Mouse (Mus musculus) embryo, embryonic 9.5 days (tissue): ENCODE data around the gene Pxmp2.

Source experiments
- DNase-seq: peaks from one replicate; pipeline ENCODE4 v3.0.0-alpha.2; 2017; ENCODE audit errors: extremely low spot score

Pxmp2 gene

DNA sequence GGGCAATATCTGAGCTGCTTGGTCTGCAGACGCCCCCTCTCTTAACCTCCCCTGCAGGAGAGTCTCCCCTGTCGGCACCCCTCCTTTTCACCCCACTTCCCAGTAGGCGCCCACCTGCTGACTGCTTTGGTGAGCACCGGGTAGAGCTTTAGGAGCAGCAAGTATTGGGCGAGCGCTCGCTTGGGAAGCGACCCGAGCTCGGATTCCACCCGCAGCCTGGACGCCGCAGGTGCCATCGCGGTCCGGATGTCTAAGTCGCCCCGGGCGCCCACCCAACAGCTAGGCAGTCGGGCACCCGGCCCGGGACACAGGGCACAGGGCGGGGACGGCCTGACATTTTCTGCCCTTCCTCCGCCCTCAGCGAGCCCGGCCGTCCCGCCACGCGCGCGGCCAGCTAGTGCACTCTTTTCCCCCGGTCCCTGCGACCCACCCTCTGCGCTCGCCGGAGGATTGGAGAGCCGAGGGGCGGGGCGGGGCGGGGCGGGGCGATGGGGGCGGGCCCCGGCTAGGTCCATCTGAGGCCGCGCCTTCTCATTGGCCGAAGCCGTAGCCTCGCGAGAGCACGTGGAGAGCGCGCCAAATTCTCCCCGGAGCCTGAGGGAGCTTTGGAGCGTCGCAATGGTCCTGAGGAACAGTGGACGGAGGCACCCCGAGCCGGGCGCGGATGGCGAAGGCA is at the start of gene Pxmp2, which contains the start of gene Pole:
Gene Pxmp2, minus strand, starts transcription at position 417 of the 676 bp plus-strand sequence.
Gene Pole, plus strand, starts transcription at position 537 of the 676 bp plus-strand sequence.
- peak; percentile 96 for DNase-seq

DNA sequence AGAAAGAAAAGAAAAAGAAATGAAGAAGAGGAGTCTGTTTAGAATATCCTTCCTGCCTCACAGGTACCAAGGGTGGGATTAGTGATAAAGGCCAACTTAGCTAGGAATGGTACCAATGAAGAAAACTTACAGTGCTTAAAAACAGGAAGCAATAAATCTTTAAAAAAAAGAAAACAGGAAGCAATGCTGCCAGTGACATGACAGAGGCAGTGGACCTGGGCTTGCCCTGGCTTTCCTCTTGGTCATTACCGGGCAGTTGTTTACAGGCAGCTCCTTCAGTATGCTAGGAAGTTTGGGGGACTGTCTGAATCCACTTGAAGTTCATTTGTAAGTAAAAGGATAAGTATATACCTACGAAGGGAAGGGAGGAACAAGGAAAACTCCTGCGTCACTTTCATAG is 44.5 kb upstream of the Pxmp2 start:
- no peak for DNase-seq

DNA sequence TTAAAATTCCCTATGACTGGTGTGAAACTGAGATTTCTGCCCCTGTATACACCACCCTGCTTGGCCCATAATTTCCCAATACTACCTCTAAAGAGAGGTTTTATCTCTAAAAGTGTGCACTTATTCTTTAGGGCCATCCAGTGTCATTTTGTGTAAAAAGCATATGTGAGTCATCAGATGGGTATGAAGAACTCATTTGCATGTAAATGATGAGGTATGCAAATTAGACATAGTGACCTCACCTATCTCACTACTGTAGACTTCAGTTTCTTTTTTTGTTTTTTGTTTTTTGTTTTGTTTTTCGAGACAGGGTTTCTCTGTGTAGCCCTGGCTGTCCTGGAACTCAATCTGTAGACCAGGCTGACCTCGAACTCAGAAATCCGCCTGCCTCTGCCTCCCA is 27.1 kb upstream of the Pxmp2 start:
- DNase-seq, result no peak

DNA sequence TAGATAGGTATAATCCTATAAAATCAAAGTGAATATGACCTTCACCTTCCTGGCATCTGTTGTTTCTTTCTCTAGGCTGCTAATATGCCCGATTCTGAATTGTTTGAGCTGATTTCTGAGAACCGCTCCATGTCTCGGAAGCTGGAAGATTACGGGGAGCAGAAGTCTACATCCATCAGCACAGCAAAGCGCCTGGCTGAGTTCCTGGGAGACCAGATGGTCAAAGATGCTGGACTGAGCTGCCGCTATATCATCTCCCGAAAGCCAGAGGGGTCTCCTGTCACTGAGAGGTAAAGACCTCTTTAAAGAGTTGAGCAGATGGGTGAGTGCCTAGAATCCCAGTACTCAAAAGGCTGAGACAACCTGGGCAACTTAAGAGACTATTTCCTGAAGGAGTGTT is 22.9 kb upstream of the Pxmp2 start:
- no peak for DNase-seq

DNA sequence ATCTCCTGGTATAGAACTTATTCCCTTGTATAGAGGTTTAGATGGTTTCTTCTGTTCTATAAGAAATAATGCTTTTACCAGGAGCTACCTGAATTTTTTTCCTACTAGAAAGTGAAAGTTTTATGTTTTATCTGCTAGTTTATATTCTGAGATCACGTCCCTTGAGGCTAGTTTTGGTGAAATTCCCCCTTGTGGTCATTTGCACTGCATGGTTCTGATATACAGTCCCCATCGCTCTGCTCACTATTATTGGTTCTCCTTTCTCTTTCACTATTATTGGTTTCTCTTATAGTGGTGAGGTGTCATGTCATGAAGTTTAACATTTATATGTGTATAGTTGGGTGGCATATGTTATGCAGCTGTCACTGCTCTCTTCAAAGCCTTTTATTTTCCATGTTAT is 14.6 kb upstream of the Pxmp2 start:
- DNase-seq, result no peak

DNA sequence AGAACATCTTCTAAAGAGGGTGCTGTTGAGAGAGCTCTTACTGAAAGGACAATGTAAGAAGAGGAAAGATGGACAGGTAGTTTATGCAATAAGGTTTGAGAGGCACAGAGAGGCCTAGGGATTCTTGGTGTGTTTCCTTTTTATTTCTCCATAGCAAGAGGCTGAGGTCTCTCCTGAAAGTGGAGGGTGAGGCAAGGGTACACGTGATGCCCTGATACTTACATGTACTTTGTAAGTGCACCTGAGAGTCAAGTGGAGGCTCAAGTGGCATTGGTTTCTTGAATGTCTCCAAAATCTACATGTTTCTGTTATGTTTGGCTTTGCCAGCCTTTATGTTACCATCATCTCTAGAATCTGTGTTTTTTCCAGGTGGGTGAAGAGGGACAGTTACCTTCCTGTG is 10.7 kb upstream of the Pxmp2 start:
- DNase-seq, result no peak

DNA sequence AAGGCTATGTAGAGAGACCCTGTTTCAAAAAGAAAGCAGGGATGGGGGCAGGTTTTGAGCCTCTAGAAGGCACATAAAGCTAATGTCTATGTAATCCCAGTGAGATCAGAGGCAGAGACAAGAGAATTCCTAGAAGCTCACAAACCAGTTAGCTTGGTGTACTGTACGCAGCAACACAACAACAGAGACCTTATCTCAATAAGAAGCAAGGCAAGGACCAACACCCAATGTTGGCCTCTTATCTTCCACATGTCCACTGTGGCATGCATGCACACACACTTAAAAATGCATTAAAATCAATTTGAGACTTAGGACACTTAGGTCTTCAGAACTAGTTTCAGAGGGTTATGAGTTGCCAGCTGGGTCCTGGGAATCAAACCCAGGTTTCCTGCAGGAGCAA is 5.7 kb upstream of the Pxmp2 start:
- no peak for DNase-seq

DNA sequence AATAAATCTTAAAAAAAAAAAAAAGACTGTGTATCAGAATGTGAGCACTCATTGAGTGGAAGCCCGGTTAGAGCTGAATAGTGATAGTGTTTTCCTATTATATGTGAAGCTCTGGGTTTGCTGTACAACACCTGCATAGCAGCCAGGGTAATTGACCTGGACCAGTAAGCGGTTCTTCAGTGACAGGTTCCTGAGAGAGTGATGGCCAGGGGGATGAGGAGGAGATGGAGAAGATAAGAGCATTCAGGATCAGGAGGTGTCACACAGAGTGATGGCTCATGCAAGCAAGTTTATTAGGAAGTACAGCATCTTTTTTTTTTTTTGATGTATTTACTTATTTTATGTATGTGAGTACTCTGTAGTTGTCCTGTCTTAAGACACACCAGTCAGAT is 1.1 kb upstream of the Pxmp2 start:
- DNase-seq, result no peak

DNA sequence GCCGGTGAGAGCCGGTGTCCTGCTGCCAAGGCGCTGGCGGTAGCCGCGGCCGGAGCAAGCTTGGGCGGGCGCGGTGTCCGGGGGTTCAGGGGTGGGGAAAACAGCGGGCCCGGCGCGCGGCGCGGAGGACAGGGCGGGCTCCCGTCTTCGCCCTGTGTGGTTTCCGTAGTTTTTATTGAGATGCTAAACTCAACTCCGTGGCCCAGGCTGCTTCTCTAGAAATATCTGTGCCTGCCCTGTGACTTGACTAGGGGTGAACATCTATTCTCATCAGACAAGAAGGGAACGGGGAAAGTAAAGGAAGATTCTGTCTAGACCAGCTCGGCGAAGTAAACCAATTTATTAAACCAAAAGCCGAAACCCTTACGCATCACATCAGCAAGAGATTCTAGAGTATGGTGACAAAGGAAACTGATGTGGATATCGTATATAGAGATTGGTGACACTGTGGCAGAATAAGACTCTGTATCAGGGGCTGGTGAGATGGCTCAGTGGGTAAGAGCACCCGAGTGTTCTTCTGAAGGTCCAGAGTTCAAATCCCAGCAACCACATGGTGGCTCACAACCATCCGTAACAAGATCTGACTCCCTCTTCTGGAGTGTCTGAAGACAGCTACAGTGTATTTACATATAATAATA is 579 bp upstream of the Pxmp2 start:
- no peak for DNase-seq

DNA sequence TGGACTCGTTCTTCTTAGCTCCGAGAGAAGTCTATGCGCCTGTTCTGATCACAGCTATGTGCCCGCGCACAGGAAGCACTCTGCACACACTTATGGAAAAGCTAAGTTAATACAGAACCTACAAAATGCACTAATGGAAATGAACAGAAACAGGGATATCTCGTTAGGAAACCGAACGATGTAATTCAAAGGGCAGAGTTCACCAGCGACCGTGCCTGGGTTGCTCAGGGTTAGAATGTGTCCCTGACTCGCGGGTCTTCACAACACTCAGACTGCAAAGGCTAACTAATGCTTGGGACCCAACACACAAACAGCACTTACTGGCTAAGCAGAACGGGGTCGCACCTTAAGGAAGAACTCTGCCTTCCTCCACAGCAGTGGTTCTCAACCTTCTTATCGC is 830 bp downstream of the Pxmp2 start:
- DNase-seq, result peak; percentile 24

DNA sequence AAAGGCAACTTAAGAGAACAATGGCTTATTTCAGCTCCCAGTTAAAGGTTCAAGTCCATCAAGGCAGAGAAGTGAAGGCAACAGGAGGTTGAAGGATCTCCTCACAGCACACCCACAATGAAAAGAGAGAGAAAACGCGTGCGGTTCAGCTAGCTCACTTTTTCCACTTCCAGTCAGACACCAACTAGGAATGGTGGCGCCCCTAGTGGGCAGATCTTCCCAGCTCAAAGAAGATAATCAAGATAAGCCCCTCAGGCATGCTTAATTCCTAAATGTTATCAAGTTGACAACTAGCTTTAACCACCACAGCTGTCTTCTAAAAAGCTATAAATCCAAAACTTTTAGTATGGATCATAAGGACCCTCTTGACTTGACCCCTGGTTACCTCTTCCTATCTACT is 1.4 kb downstream of the Pxmp2 start:
- peak; percentile 70 for DNase-seq

DNA sequence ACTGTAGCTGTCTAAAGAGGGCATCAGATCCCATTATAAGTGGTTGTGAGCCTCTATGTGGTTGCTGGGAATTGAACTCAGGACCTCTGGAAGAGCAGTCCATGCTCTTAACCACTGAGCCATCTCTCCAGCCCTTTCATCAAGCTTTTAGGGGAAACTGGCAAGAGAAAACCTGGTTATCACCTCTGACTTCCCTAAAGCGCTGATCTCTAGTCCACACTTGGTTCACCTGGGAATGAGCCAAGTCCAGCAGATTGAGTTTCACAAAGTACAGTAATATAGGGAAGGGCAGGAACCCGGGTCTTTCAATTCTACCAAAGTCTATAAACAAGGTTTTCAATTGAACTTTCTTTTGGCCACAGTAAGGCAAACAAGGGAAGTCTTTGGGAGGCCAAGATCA is 4.0 kb downstream of the Pxmp2 start:
- no peak for DNase-seq

DNA sequence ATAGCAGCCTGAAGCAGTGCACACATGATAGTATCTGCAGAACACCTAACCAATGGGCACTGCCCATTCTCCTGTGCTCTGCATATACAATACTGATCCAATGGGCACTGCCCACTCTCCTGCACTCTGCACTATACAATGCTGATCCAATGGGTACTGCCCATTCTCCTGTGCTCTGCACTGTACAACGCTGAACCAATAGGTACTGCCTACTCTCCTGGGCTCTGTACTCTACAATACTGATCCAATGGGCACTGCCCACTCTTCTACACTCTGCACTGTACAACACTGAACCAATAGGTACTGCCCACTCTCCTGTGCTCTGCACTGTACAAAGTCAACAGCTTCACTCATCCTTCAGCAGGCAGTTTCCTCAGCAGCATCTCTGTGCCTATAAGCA is 9.1 kb downstream of the Pxmp2 start:
- DNase-seq, result no peak

DNA sequence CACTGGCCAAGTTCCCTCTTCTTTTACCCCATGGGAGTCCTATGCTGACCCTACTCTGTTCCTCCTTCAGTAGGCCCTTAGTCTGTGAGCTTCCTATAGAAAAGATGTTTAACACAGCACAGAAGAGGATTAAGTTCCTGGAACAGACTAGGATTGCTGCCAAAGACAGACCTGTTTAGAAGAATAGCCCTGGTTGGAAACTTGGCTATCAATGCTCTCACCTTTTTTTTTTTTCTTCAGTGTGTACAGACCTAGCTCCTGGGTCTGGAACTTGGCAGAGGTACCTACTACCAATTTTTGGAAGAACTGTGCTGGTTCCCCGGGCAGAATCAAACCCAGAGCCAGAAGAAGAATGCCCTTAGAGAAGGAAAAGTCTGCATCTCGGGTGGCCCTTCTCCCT is 9.6 kb downstream of the Pxmp2 start:
- DNase-seq, result no peak

DNA sequence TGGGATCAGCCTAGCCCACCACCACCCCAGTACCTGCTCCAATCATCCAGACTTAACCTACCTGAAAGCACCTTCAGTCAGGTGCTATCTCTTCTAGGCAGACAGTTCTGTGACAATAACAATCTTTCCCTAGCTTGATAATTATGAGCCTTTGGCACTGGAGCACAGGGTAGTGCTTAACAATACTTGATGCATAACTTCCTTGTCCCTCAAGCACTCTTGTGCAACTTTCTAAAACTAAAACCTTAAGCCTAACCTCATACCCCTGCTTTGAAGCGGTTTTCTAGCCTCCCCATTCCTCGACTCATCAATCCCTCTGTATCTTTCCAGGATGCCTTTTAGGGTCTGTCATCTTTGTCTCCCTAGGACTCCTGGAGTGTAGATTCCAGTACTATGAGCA is 11.1 kb downstream of the Pxmp2 start:
- no peak for DNase-seq

DNA sequence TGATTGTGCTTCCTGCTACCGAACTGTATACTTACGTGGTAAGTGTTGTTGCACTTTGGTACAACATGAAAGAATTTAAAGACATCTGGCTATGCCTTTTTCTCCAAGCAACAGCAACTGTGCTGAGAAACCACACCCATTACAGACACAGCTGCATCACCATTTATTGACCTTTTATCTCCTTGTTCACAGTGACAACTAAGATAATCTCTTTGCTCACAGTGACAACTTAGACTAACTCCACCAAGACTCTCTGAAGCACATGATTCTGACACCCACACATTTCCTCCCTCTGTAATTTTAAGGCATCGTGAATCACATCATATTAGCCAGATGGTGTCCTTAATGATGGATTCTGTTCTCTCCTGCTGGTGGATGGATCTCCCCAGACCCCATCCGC is 11.8 kb downstream of the Pxmp2 start:
- DNase-seq, result no peak

DNA sequence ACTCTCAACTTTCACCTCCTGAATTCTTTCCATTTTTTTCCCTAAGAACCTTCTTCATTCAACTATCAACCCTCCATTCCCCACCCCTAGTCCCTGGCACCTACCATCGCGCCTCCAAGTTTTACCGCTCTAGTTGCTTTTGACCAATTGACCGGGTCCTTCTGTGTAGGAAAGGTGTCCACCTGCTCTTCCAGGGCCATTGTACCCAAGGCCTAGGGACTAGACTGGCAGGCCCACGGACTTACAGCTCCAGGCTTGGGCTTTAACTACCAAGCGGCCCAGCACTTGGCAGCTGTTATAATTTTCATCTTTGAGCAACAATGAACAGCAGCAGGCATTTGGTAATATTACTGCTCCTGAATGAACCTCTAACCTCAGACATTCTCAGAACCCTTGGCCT is 15.7 kb downstream of the Pxmp2 start:
- DNase-seq, result no peak

DNA sequence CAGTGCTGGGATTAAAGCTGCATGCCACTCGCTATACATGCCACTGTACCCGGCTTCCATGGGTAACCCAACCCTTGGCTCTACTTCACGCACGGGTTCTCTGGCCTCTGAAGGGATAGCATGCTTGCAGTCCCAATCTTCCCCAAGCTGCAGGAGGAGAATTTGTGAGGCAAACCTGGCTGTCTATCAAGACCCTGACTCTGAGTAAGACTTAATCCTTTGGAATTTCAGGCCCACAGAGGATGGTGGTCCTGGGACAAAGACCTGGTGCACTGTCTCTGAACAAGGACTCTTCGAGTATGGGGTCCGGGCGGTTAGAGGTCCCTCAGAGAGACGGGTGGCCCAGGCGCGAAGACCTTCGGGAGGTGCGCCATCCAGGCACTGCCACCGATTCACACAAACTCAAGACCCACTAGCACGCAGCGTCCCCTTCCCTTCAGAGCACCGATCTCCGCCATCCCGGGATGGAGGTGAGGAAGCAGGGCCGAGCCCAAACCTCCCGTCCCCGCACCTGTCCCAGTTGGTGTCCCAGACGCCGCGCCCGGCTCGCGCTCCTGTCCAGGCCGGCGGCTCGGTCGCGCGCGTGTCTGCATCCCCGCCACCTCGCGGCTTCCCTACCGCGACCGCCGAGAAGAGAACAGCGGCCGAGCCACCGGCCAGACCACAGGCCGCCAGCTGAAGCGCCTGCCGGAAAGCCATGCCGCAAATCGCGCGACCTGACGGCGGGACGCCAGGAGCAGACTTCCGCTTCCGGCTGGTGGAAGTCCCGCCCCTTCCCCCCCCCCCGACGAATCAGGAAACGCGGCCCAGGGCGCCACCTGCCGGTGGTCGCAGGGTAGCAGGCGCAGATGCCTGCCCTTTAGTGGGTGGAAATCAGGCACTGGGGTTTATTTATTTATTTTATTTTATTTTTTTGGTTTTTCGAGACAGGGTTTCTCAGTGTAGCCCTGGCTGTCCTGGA is 16.6 kb downstream of the Pxmp2 start, which contains the start of gene Pgam5:
Gene Pgam5, minus strand, starts transcription at position 773 of the 961 bp plus-strand sequence.
- peak; percentile 92 for DNase-seq

DNA sequence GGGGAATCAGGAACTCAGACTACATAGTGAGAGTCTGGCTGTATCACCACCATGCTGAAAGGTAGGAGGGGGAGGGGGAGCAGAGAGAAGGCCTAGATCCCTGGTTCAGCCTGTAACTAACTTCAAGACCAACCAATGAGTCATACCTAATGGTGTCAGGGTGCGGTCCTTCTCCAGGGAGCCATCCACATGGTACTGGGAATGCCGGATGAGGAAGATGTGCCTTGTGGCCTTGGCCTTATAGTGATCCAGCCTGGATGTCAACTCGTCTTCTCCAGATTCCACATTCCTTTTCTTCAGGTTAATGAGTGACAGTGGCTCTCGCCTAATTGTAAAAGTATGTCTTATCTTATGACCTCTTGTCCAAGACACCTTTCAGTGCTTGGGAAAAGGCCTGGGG is 19.0 kb downstream of the Pxmp2 start:
- DNase-seq, result no peak

DNA sequence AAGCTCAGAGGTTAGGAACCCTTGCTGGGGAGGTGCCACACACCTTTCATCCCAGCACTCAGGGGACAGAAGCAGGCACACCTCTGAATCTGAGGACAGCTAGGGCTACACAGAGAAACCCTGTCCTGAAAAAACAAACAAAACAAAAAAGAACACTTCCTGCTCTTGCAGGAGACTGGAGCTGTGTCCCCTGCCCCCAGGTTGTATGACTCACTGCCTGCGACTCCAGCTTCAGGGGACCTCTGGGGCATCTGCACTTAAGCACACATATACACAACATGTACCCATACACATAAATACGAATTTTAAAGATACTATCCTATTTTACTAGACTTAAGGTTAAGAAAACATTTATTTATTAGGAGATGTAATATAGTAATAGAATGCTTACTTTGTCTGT is 41.9 kb downstream of the Pxmp2 start:
- DNase-seq, result no peak

DNA sequence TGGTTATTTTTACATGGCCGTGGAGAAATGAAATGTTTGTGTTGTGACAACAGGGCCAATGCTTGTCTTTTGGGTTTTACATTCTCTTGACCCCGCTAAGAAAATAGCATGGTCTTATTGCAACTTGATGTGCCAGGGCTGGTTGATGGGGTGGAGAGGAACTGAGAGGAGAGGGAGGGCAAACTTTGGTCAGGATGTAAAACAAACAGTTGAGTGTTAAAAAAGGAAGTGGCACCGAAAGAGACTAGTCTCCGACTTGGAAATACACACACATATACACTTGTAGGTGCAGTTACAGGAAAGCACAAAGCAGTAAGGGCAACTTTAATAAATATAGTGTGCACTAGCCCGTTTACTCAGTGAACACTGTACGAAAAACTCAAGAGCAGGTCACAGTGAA is 53.6 kb downstream of the Pxmp2 start:
- DNase-seq, result no peak

DNA sequence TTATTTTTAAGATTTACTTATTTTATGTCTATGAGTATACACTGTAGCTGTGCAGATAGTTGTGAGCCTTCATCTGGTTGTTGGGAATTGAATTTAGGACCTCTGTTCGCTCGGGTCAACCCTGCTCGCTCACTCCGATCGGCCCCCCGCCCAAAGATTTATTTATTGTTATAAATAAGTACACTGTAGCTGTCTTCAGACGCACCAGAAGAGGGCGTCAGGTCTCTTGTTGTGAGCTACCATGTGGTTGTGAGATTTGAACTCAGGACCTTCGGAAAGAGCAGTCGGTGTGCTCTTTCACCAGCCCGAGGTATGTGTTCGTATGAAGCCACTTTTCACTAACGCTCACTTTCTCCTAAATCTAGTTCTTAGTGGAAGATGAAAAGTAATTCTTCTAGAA is 54.3 kb downstream of the Pxmp2 start:
- DNase-seq, result peak; percentile 20
